Mouse (Mus musculus) G1E (cell line): ENCODE data around the gene Zfp384. TPM values are rescaled to one million over a fixed set of nuclear protein-coding genes. Genes with fewer than 3 reads are reported as not detected.
"Not testable (repeated sequence)": the region's sequence is repeated elsewhere in the genome, so short reads cannot be mapped to it uniquely, and the experiment has no call there.

Source experiments
- ATAC-seq: 2 replicates; pipeline ENCODE4 v1.8.0; 2016; ENCODE audit warnings: mild to moderate bottlenecking; ENCODE audit not compliant: insufficient number of reproducible peaks, poor library complexity, low FRiP score, severe bottlenecking; ENCODE audit errors: extremely low read depth
- DNase-seq: peaks from one replicate; pipeline ENCODE4 v3.0.0; 2012; ENCODE audit warnings: low spot score
- H3K27me3 ChIP-seq: 2 replicates; pipeline ENCODE4 v1.6.1; 2012; ENCODE audit warnings: mild to moderate bottlenecking, low read length, inconsistent platforms; ENCODE audit not compliant: insufficient read depth
- H3K36me3 ChIP-seq: replicated peaks from 2 replicates; pipeline ENCODE3; 2012; ENCODE audit warnings: mild to moderate bottlenecking, inconsistent platforms
- H3K4me1 ChIP-seq: 2 replicates; pipeline ENCODE4 v1.6.1; 2012; ENCODE audit warnings: low read depth, low read length, inconsistent platforms, mixed read lengths; ENCODE audit not compliant: insufficient read depth
- H3K4me3 ChIP-seq: 2 replicates; pipeline ENCODE4 v1.5.1; 2012; ENCODE audit warnings: low read depth, mild to moderate bottlenecking, inconsistent platforms, low read length, moderate library complexity, mixed read lengths
- H3K9me3 ChIP-seq: replicated peaks from 2 replicates; pipeline ENCODE4 v1.6.1; 2012; ENCODE audit warnings: inconsistent platforms
- CTCF ChIP-seq: IDR thresholded peaks from 2 replicates; pipeline ENCODE4 v1.5.1; 2012; ENCODE audit warnings: low read depth, low read length, inconsistent platforms, mixed read lengths
- GATA1 ChIP-seq: IDR thresholded peaks from 2 replicates; pipeline ENCODE4 v1.6.1; 2012; ENCODE audit warnings: borderline replicate concordance, low read length, inconsistent platforms, mixed read lengths
- GATA2 ChIP-seq: IDR thresholded peaks from 2 replicates; pipeline ENCODE4 v1.6.1; 2012; ENCODE audit warnings: low read depth, low read length, inconsistent platforms, borderline replicate concordance
- POLR2AphosphoS5 ChIP-seq: IDR thresholded peaks from 2 replicates; pipeline ENCODE4 v1.6.1; 2012; ENCODE audit warnings: low read depth, low read length, inconsistent platforms; ENCODE audit not compliant: insufficient replicate concordance
- TAL1 ChIP-seq: conservative IDR thresholded peaks from 2 replicates; pipeline ENCODE4 v1.6.1; 2012; ENCODE audit warnings: low read depth, low read length, inconsistent platforms, mixed read lengths
- polyA plus RNA-seq: library from polyadenylated mRNA; stranded (reverse); fragments of >175 nt; gene quantifications from 2 replicates; pipeline ENCODE4 v1.2.3, GENCODE M21; 2012
- total RNA-seq, 2 experiments: library from RNA; stranded (forward) in 1 of 2; stranded (reverse) in 1 of 2; fragments of 200-1000 nt in 1 of 2; fragments of >200 nt in 1 of 2; fragmentation: Nextera tagmentation in 1 of 2; gene quantifications; 2 replicates each; pipeline ENCODE4 v1.2.3; 2014 to 2017

Zfp384 gene
- total and polyA plus RNA-seq, 3 experiments, result 22.9 to 71.2 (median 51.7) TPM

GRCm38 (mm10) chr6:125005086-125005485, 3.9 kb upstream of the Zfp384 start:
- H3K36me3 ChIP-seq, result peaks cover 9% of the 10 kb centered on the region
- no peak for TF ChIP-seq CTCF
- no peak for TF ChIP-seq TAL1
- TF ChIP-seq GATA2, result no peak
- no peak for TF ChIP-seq POLR2AphosphoS5
- no peak for TF ChIP-seq GATA1
- ATAC-seq (no peak), DNase-seq (no peak)
- peaks cover 31% of the 10 kb centered on the region for H3K27me3 ChIP-seq
- no peaks in the 10 kb centered on the region for H3K9me3 ChIP-seq
- H3K4me1 ChIP-seq, result peaks cover 30% of the 10 kb centered on the region
- H3K4me3 ChIP-seq, result no peak overlapping the region

- no peak for TF ChIP-seq POLR2AphosphoS5
- no peak for TF ChIP-seq GATA1
- TF ChIP-seq TAL1, result no peak
Observed at GRCm38 (mm10) chr6:125008060-125008459, 885 bp upstream of the Zfp384 start.

GRCm38 (mm10) chr6:125008586-125009128, 288 bp upstream of the Zfp384 start:
- Histone ChIP-seq H3K27me3 (peaks cover 4% of the 10 kb centered on the region; the same call in 1 of the 2 replicates), H3K9me3 (no peaks in the 10 kb centered on the region), H3K4me3 (peak overlapping the region; percentile 83), H3K4me1 (peaks cover 46% of the 10 kb centered on the region), H3K36me3 (peaks cover 41% of the 10 kb centered on the region)
- no peak for TF ChIP-seq CTCF
- TF ChIP-seq GATA2, result no peak
- TF ChIP-seq POLR2AphosphoS5, result no peak
- no peak for TF ChIP-seq TAL1
- no peak for TF ChIP-seq GATA1
- ATAC-seq, result peak; percentile 99
- DNase-seq, result peak; percentile 92

More at GRCm38 (mm10) chr6:125008060-125008459, 885 bp upstream of the Zfp384 start:
- ATAC-seq (no peak), DNase-seq (no peak)
- Histone ChIP-seq H3K4me3 (peak overlapping the region; percentile 83), H3K36me3 (peaks cover 36% of the 10 kb centered on the region), H3K9me3 (no peaks in the 10 kb centered on the region), H3K27me3 (peaks cover 10% of the 10 kb centered on the region; the same call in 1 of the 2 replicates), H3K4me1 (peaks cover 48% of the 10 kb centered on the region)

GRCm38 (mm10) chr6:125009181-125010073, 482 bp downstream of the Zfp384 start:
- Histone ChIP-seq H3K27me3 (peaks cover under 1% of the 10 kb centered on the region; the same call in 1 of the 2 replicates), H3K36me3 (peaks cover 46% of the 10 kb centered on the region), H3K9me3 (no peaks in the 10 kb centered on the region), H3K4me1 (peaks cover 40% of the 10 kb centered on the region), H3K4me3 (peak overlapping the region; percentile 83)
- ATAC-seq, result peak; percentile 62
- TF ChIP-seq POLR2AphosphoS5 (no peak), TAL1 (no peak), GATA2 (no peak), CTCF (no peak), GATA1 (no peak)
- DNase-seq, result peak; percentile 81

GRCm38 (mm10) chr6:125017682-125018081, 8.7 kb downstream of the Zfp384 start:
- no peak for DNase-seq
- H3K4me3 ChIP-seq, result no peak overlapping the region
- peaks cover 8% of the 10 kb centered on the region for H3K4me1 ChIP-seq
- no peak for ATAC-seq
- no peaks in the 10 kb centered on the region for H3K27me3 ChIP-seq
- H3K9me3 ChIP-seq, result no peaks in the 10 kb centered on the region
- peaks cover 91% of the 10 kb centered on the region for H3K36me3 ChIP-seq
- TF ChIP-seq GATA2 (no peak), TAL1 (no peak), GATA1 (no peak), CTCF (no peak), POLR2AphosphoS5 (no peak)

GRCm38 (mm10) chr6:125030532-125030931, 21.6 kb downstream of the Zfp384 start:
- peak; percentile 93 for TF ChIP-seq CTCF
- not testable (repeated sequence) for H3K4me3 ChIP-seq, H3K4me1 ChIP-seq, ATAC-seq, H3K9me3 ChIP-seq, DNase-seq, H3K27me3 ChIP-seq
- H3K36me3 ChIP-seq, result peaks cover 97% of the 10 kb centered on the region
